Mouse (Mus musculus): ENCODE results near the gene Clec1a.
A peak's percentile ranks its signal among the peaks of the same experiment; 100 is the strongest.
"Not testable (repeated sequence)": the region's sequence is repeated elsewhere in the genome, so short reads cannot be mapped to it uniquely, and the experiment has no call there.

Gene Clec1a

GRCm38 (mm10) chr6:129451411-129452039 is at the start of gene Clec1a:
Gene Clec1a (minus strand): TSS chr6:129452000.
- no peak for DNase-seq (ENCODE audit: low read depth, low spot score)

- DNase-seq (ENCODE audit: low read depth, low spot score): not testable (repeated sequence)
Measured at GRCm38 (mm10) chr6:129499516-129499915, 47.7 kb upstream of the Clec1a start.

DNA sequence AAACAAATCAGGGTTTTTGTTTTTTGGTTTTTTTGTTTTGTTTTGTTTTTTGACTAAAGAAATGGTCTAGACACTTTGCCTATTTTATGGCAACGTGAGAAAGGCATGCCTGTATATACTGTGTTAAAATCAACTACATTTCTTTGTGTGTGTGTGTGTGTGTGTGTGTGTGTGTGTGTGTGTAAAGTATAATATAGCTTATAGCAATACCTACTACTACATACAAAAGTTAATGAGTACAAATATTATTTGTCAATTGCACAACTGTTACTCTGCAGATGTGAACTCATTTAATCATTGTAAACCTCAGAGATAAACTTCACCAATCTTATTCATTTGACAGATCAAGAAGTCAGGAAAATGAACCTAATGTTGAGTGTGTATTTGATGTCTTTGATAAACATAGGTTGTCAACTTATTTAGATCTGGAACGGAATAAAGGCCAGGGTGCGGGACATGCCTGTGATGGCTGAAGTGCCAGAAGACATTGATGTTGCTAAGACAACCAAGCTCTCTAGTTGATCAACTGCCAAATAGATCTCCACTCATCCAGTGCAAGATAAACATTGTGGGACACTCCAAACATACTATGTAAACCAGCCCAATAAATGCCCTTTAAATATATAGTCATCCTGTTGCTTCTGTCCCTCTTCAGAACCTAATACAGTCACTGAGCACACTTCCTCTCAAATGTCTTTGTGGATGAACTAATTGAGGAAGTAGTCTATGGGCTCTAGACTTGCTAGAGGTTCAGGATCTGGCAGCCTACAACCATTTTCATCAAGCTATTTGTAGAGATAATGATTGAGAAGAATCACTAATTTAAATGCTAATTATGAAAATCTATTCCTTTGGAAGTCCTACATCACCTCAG is 45.8 kb upstream of the Clec1a start:
- no peak for DNase-seq (ENCODE audit: low read depth, low spot score)

GRCm38 (mm10) chr6:129494924-129495323 is 43.1 kb upstream of the Clec1a start:
- no peak for DNase-seq (ENCODE audit: low read depth, low spot score)

DNA sequence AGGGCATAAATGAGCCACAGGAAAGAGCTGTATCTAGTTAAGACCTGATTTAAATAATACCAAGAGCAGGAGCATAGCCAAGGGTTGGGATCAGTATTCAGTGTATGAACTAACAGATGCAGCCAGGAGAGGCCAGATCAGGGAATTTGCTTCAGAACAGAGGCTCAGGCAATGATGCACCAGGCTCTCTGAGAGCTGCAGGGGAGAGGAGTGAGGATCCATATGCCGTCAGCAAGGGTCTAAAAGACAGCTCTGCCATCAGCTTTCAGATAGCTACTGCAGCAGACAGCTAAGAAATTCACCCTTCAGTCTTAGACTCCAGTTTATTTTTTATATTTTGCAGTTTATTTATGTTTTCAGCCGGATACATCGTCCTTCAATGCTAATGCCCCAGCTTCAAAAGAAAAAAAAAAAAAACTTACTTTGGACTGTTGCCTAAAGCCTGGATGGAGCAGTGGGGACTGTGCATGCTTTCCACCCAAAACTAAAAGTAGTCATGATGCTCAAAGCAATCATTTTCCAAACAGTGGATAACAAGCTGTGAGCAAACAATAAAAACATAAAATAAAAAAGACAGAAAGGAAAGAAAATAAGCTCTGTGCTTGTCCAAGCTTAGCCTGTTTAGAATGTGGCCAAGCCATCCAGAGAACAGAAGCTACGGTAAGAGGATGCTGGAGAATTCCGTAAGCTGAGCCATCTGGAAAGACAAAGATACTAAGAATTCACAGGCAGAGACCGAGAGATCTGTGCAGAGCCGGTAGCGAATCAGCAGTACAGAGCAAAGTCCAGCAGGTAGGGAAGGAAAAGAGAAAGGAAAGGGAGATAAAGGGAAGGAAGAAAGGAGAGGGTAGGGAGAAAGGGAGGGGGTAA is 28.5 kb upstream of the Clec1a start:
- no peak for DNase-seq (ENCODE audit: low read depth, low spot score)

- peak; percentile 45 for DNase-seq (ENCODE audit: low read depth, low spot score)
Measured at GRCm38 (mm10) chr6:129476404-129477126, 24.8 kb upstream of the Clec1a start.

DNA sequence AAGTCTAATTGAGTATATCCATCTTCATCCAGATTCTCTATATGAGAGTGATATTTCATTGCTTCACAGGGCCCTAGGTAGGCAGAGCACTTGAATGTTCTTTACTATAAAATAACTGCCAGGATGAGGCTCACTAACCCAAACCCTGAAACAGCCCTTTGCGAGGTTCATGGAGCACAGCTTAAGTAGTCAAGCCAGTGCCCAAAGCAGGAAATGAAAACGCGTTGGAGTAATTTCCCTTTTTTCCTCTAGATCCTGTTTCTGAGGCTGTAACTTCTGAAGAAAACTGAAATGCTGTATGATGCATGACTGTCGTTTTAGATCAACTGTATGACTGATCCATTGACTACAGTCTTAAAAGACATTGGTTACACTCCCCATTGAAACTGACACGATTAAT is 20.8 kb upstream of the Clec1a start:
- no peak for DNase-seq (ENCODE audit: low read depth, low spot score)

- no peak for DNase-seq (ENCODE audit: low read depth, low spot score)
Measured at GRCm38 (mm10) chr6:129471386-129471785, 19.6 kb upstream of the Clec1a start.

GRCm38 (mm10) chr6:129449743-129450142 is 2.1 kb downstream of the Clec1a start:
- DNase-seq (ENCODE audit: low read depth, low spot score): no peak

DNA sequence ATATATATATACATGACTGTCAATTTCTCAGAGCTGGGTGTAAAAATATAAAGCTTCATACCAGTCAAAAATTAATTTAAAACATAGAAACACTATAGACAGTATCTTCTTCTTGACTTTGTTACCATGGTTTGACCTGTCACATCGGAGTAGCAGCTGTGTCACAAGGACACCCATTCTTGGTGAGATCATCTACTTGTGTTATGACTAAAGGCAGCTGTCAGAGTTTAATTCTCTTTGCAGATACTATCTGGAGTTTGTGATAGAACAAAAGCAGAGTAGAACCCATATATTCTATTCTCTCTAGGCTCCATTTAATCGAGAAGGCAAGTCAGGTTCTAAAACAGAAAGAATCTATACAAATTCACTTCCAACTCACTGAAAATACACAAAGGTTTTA is 13.8 kb downstream of the Clec1a start:
- no peak for DNase-seq (ENCODE audit: low read depth, low spot score)

DNA sequence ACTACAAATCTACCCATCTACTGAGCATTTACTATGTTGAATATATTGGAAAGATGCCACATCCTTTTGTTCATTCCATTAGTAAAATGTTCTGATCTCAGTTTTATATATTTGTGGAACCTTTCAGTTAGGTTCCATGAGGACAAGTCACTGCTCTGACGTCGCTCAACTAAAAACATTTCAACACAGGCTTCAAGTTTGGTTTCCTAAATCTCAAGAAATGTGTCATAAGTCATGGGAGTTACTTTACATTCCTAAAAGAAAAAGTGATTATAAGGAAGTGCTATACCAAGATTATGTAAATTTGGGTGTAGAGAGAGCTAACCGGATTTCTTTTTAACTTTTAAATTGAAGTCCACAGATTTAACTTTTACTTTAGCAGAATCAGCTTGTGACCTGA is 15.8 kb downstream of the Clec1a start:
- no peak for DNase-seq (ENCODE audit: low read depth, low spot score)

DNA sequence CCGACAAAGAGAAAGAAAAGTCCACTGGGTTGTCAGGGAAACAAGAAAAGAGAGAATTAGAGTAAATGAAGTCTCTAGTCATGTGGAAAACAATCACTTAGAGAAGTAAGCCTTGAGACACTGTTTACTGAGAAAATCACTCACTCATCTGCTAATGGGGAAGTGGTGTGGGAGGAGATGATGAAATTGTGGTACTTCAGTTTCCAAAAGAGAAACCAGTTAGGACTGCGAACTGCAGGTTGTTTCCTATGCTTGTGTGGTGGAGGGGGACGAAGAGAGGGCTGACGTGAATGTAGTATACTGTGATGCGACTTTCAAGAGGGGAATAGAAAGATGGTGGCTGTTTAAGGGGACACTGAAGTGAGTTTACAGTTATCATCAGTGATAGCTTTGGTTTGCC is 17.6 kb downstream of the Clec1a start:
- DNase-seq (ENCODE audit: low read depth, low spot score): peak; percentile 39

- DNase-seq (ENCODE audit: low read depth, low spot score): no peak
Measured at GRCm38 (mm10) chr6:129427281-129427680, 24.5 kb downstream of the Clec1a start.

- DNase-seq (ENCODE audit: low read depth, low spot score): no peak
Measured at GRCm38 (mm10) chr6:129425812-129426211, 26.0 kb downstream of the Clec1a start.

DNA sequence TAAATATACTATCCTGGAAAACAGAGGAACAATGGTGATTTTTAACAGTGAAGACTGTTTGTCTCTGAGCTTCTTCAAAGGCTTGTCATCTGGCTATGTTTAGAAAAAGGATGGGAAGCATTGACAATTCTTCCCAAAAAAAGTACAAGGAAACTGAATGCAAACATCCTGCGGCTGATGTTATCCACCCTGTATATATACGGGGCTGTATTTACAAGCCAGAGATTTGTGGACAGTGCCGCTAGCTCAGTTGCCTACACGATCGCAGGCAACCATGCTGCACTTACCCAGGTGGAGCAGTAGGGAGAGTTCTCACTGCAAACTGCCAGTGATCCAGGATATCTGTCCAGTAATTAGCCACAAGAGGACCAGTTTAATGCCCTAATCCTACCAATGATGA is 26.6 kb downstream of the Clec1a start:
- no peak for DNase-seq (ENCODE audit: low read depth, low spot score)

GRCm38 (mm10) chr6:129423734-129424072 is 28.1 kb downstream of the Clec1a start:
- peak; percentile 67 for DNase-seq (ENCODE audit: low read depth, low spot score)

GRCm38 (mm10) chr6:129423040-129423733 is 28.6 kb downstream of the Clec1a start:
- no peak for DNase-seq (ENCODE audit: low read depth, low spot score)

DNA sequence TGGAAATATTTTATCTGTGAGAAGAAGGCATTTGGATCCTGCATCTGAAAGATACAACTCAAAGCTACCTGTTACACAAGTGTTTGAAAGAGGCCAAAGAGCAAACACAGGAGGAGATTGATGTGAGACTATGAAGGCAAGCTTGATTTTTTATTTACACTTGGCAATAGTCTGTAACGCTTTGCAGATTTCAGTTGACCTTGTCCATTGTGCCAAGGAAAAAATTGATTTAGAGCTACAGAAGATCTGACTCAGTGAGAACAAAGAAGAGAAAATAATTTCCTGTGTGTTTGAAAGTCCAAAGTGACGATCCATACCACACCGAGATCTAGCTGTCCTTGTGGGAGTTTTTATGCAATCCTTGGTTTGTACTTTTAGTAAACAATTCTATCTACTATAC is 29.5 kb downstream of the Clec1a start:
- no peak for DNase-seq (ENCODE audit: low read depth, low spot score)

DNA sequence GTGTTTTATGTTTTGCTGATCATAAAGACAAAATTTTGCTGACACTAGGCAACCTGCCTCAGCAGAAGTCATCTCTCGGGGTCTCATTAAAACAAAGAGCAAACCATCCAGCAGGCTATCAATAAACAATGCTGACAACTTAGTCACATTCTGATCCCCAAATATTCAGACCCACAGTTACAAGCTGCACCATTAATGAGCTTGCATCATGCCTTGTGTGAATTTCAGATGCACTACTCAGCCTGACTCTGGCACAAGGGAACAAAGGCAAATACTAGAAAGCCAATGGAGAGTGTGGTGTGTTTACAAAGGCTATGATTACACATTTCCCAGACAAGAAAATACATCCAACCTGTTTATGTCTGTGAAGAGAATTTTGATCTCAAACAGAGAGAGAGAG is 37.6 kb downstream of the Clec1a start:
- DNase-seq (ENCODE audit: low read depth, low spot score): no peak

DNA sequence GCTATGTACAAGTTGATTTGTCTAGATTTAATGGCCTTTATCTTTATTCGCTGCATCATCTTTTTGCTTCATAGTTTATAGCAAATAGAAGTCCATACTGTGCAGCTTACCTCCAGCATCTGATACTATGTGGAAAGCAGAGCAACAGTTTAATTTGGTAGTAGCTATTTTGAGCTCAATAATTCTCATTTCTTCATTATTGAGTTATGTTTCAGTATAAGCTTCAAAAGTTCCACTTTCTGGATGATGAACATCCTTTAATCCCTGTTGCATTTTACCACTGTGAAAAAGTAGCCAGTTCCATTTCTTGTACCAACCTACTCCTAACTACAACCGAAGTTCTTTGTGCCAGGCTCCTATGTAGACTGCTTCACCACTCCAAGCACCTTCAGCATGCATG is 43.2 kb downstream of the Clec1a start, which contains the start of gene Clec9a:
Gene Clec9a (plus strand): TSS at position 301 of the 400 bp plus-strand sequence.
- DNase-seq (ENCODE audit: low read depth, low spot score): no peak

- no peak for DNase-seq (ENCODE audit: low read depth, low spot score)
Measured at GRCm38 (mm10) chr6:129407324-129407723, 44.5 kb downstream of the Clec1a start.
